Mouse (Mus musculus) liver, postnatal 0 days (tissue): ENCODE results near the gene Ppp1r18. TPM values are rescaled to one million over a fixed set of nuclear protein-coding genes. Genes with fewer than 3 reads are reported as not detected.

Experiments
- ATAC-seq: fragments of 200-750 bp; cut with Nextera tagmentation; 2 replicates; pipeline ENCODE4 v1.8.0; 2017; ENCODE audit warnings: mild to moderate bottlenecking, moderate library complexity
- DNase-seq: peaks from one replicate; pipeline ENCODE4 v3.0.0-alpha.2; 2016
- H3K27ac ChIP-seq: fragments of 300-500 bp; sonication (generic); 2 replicates; pipeline ENCODE4 v1.5.1; 2014; ENCODE audit warnings: antibody characterized with exemption, moderate library complexity, mild to moderate bottlenecking, low read depth
- H3K27me3 ChIP-seq: fragments of 300-500 bp; sonication (generic); 2 replicates; pipeline ENCODE4 v1.6.1; 2014; ENCODE audit warnings: low read length, control low read depth, mixed read lengths; ENCODE audit not compliant: insufficient read depth
- H3K36me3 ChIP-seq: fragments of 300-500 bp; sonication (generic); replicated peaks from 2 replicates; pipeline ENCODE4 v1.6.1; 2014; ENCODE audit warnings: mild to moderate bottlenecking, control low read depth, low read length, moderate library complexity, mixed read lengths; ENCODE audit not compliant: insufficient read depth
- H3K4me1 ChIP-seq: fragments of 300-500 bp; sonication (generic); 2 replicates; pipeline ENCODE4 v1.6.1; 2014; ENCODE audit warnings: antibody characterized with exemption, mild to moderate bottlenecking, control low read depth; ENCODE audit not compliant: insufficient read depth
- H3K4me2 ChIP-seq: fragments of 300-500 bp; sonication (generic); 2 replicates; pipeline ENCODE4 v1.6.1; 2014; ENCODE audit warnings: low read depth, mild to moderate bottlenecking, low read length, moderate library complexity, mixed read lengths
- H3K4me3 ChIP-seq: fragments of 300-500 bp; sonication (generic); 2 replicates; pipeline ENCODE4 v1.5.1; 2014; ENCODE audit warnings: low read depth, low read length
- H3K9ac ChIP-seq: fragments of 300-500 bp; sonication (generic); replicated peaks from 2 replicates; pipeline ENCODE4 v1.6.1; 2014; ENCODE audit warnings: mild to moderate bottlenecking, moderate library complexity
- H3K9me3 ChIP-seq: fragments of 300-500 bp; sonication (generic); 2 replicates; pipeline ENCODE4 v1.6.1; 2016; ENCODE audit warnings: mild to moderate bottlenecking, control low read depth, low read length, mixed read lengths
- CTCF ChIP-seq: sonication (generic); IDR thresholded peaks from 2 replicates; pipeline ENCODE4 v1.5.1; 2016; ENCODE audit warnings: antibody characterized with exemption, low read depth
- EP300 ChIP-seq: IDR thresholded peaks from 2 replicates; pipeline ENCODE4 v1.6.1; 2016; ENCODE audit warnings: antibody characterized with exemption, low read depth, mild to moderate bottlenecking
- WGBS: fragments of 180-500 bp; shearing (Covaris S2); extraction: QIAGEN DNeasy Blood & Tissue Kit; methylation state at CpG from one replicate; pipeline ENCODE4 v1.1.7; 2014; ENCODE audit not compliant: insufficient replicate concordance; 5-methylcytosine and 5-hydroxymethylcytosine counted together
- polyA plus RNA-seq: library from polyadenylated mRNA; unstranded; fragments of >200 nt; fragmentation: Nextera tagmentation; extraction: Ambion mirVana; gene quantifications from 2 replicates; pipeline ENCODE4 v1.2.1, GENCODE M21; 2015

Ppp1r18 gene
- polyA plus RNA-seq, 1 experiment from 2014 or later, result 14.1 TPM

GRCm38 (mm10) chr17:35870884-35871696 is 5.7 kb downstream of the Ppp1r18 start:
- TF ChIP-seq CTCF (peak; percentile 79), EP300 (no peak)
- Histone ChIP-seq H3K9me3 (no peaks in the 10 kb centered on the region), H3K4me1 (peaks cover 19% of the 10 kb centered on the region), H3K36me3 (peaks cover 12% of the 10 kb centered on the region), H3K4me3 (peak overlapping the region; percentile 55), H3K9ac (0 out of 2 replicates have a peak overlapping the region, but pooled peaks have one; percentile 61), H3K4me2 (peak overlapping the region; percentile 79), H3K27ac (peak overlapping the region; percentile 95), H3K27me3 (peaks cover 22% of the 10 kb centered on the region)
- WGBS, result 38% methylated on average over 8 of the region's 8 CpGs
- no peak for ATAC-seq
- DNase-seq, result peak; percentile 65

- peak; percentile 43 for ATAC-seq
- WGBS, result 22% methylated on average over 21 of the region's 21 CpGs
- no peaks in the 10 kb centered on the region for H3K9me3 ChIP-seq
- no peak for TF ChIP-seq EP300
- TF ChIP-seq CTCF, result peak; percentile 98
- peaks cover 19% of the 10 kb centered on the region for H3K4me1 ChIP-seq
- H3K4me2 ChIP-seq, result peak overlapping the region; percentile 2; the same call in 1 of the 2 replicates
- no peak overlapping the region for H3K4me3 ChIP-seq
- no peak overlapping the region for H3K9ac ChIP-seq
- DNase-seq, result peak; percentile 95
- peaks cover 16% of the 10 kb centered on the region for H3K36me3 ChIP-seq
- no peak overlapping the region for H3K27ac ChIP-seq
- H3K27me3 ChIP-seq, result no peaks in the 10 kb centered on the region
Measured at GRCm38 (mm10) chr17:35873774-35874519, 8.6 kb downstream of the Ppp1r18 start.

- Histone ChIP-seq H3K9me3 (no peaks in the 10 kb centered on the region), H3K4me3 (no peak overlapping the region), H3K9ac (no peak overlapping the region), H3K27ac (no peak overlapping the region), H3K4me1 (peaks cover 15% of the 10 kb centered on the region), H3K36me3 (peaks cover 16% of the 10 kb centered on the region), H3K4me2 (no peak overlapping the region), H3K27me3 (no peaks in the 10 kb centered on the region)
- 79% methylated on average over 6 of the region's 6 CpGs for WGBS
- no peak for TF ChIP-seq CTCF
- TF ChIP-seq EP300, result no peak
- no peak for ATAC-seq
- no peak for DNase-seq
Measured at GRCm38 (mm10) chr17:35874721-35875120, 9.3 kb downstream of the Ppp1r18 start.

- Histone ChIP-seq H3K4me3 (peak within 1 kb of the TSS; percentile 94), H3K9me3 (no peaks in the 10 kb centered on the region), H3K27ac (peak within 1 kb of the TSS; percentile 83), H3K4me1 (peaks cover 12% of the 10 kb centered on the region), H3K9ac (peak within 1 kb of the TSS; percentile 94), H3K4me2 (peak within 1 kb of the TSS; percentile 90), H3K27me3 (no peaks in the 10 kb centered on the region), H3K36me3 (peaks cover 37% of the 10 kb centered on the region)
- WGBS, result 6% methylated on average over 66 of the region's 66 CpGs
- DNase-seq (peak; percentile 97), ATAC-seq (peak; percentile 96)
- TF ChIP-seq EP300 (peak; percentile 53; the same call in 1 of the 2 replicates), CTCF (peak; percentile 95)
Measured at GRCm38 (mm10) chr17:35879245-35880057, 14.1 kb downstream of the Ppp1r18 start, which contains the start of gene Dhx16. Gene Dhx16 (plus strand): TSS chr17:35879819.

GRCm38 (mm10) chr17:35882924-35883323 is 17.5 kb downstream of the Ppp1r18 start:
- Histone ChIP-seq H3K4me1 (peaks cover 12% of the 10 kb centered on the region), H3K9me3 (no peaks in the 10 kb centered on the region), H3K9ac (no peak overlapping the region), H3K4me3 (no peak overlapping the region), H3K36me3 (peaks cover 55% of the 10 kb centered on the region), H3K27ac (no peak overlapping the region), H3K4me2 (no peak overlapping the region), H3K27me3 (no peaks in the 10 kb centered on the region)
- ATAC-seq (no peak), DNase-seq (no peak)
- 91% methylated on average over 17 of the region's 17 CpGs for WGBS
- TF ChIP-seq CTCF, result no peak
- TF ChIP-seq EP300, result no peak
